Mouse (Mus musculus) cerebellum, adult (tissue): Measurements from ENCODE around the gene Cyp2w1.
"Not testable (repeated sequence)": the region's sequence is repeated elsewhere in the genome, so short reads cannot be mapped to it uniquely, and the experiment has no call there.

ENCODE experiments used
- ATAC-seq: cut with Nextera tagmentation; 2 replicates; pipeline ENCODE4 v1.9.2; 2017; ENCODE audit warnings: mild to moderate bottlenecking, moderate library complexity, mixed read lengths; ENCODE audit not compliant: insufficient number of reproducible peaks, low FRiP score, low TSS enrichment

Cyp2w1 gene

DNA sequence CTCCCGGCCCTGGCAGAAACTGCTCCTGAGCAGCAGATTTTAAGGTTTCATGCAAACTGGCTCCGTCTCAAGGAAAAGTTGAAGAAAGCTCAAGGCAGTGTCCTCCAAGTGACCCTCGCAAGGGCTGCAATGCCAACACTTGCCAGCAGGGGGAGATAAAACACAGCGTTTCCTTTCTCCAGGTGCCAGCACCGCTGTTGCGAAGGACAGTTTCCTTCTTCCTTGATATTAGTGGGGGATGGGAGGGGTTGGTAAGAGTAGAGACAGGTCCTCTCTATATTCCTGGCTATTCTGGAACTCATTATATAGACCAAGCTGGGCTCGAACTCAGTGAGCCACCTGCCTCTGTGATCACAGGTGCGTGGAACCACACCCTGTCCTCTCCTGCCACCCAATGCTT, 20.7 kb upstream of the Cyp2w1 start:
- no peak for ATAC-seq

- no peak for ATAC-seq
These were observed 19.7 kb upstream of the Cyp2w1 start for GRCm38 (mm10) chr5:139332590-139333272.

DNA sequence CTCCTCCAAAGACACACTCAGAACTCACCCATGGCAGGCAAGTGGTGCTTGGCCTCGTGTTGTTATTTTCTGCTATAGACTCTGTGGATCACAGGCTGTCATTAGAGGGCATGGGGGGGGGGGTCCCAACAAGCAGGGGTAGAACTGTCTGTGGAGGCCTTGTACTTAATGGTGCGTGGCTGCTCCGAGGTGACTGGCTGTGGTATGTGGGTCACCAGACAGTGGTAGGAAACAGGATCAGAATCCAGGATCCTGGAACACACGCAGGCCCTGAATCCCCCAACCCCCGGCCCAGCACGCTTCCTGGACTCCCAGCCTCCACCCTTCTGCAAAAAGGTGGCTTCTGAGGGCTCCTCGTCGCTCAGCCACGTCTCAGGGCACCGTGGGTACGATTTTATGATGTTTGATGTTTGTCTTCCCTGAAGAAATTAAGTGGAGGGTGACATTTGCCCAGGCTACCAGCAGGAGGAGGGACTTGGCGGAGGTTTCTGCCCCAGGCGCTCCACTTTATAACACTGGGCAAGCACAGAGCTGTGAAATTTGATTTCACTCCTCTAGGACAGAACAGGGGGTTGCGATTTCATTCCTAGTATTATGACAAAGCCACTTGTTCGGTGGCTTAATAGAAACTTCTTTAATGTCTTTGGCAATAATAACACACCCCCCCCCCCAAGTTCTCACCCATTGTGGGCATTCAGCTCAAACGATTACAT, 19.0 kb upstream of the Cyp2w1 start:
- ATAC-seq: no peak

DNA sequence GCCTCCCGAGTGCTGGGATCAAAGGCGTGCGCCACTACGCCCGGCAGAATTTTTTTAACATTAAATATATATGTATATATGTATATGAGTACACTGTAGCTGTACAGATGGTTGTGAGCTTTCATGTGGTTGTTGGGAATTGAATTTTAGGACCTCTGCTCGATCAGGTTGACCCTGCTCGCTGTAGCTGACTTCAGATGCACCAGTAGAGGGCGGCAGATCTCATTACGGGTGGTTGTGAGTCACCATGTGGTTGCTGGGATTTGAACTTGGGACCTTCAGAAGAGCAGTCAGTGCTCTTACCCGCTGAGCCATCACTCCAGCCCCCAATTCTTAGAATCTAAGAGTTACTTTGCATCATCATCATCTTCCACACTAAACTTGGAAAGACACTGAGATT, 18.0 kb upstream of the Cyp2w1 start:
- ATAC-seq: not testable (repeated sequence)

GRCm38 (mm10) chr5:139335634-139336033, 16.8 kb upstream of the Cyp2w1 start:
- ATAC-seq: no peak

DNA sequence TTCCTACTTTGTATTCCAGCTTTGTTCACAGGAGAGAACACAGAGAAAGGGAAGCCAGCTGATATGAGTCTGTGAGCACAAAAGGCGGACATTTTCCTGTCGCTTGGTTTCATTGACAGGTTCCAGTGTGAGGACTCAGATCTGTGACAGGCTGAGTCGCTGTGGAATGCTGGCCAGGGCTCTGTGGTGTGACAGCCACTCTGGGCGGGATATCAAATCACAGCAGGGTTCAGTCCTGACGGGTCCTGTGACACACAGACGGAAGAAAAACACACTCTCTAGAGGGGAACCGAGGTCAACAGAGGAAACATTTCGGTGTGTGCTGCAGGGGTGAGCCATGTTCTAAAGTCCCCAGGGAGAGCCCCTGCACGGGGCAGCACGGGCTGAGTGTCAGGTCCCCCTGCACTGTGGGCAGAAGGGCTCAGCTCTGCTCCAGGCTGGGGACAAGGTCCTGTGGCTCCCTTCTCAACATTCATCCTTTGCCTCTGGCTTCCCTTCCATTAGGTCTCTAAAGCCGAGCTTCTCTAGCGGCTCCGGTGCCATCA, 14.5 kb upstream of the Cyp2w1 start:
- 0 out of 2 replicates have a peak, but pooled peaks have one; percentile 46 for ATAC-seq

DNA sequence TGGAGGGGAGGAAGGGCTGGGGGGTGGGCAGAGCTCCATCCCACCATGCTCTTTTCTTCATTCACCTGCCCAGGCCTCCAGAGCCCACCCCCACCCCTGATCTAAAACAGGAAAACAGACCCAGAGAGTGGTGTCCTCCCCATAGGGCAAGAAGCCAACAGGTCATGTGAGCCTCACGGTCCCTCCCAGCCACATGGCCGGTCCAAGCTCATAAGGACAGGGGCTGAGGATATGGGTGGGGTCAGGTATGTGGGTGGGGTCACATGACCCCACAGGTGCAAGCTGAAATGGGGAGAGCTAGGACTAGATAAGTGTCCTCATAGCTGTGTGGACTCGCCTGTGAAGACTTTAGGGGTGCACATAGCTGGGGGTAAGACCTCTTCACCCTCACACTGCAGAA, 14.0 kb upstream of the Cyp2w1 start:
- ATAC-seq: no peak

GRCm38 (mm10) chr5:139338891-139339290, 13.5 kb upstream of the Cyp2w1 start:
- ATAC-seq: no peak

- peak; percentile 54; the same call in 1 of the 2 replicates for ATAC-seq
These were observed 8.3 kb upstream of the Cyp2w1 start for GRCm38 (mm10) chr5:139344021-139344686.

DNA sequence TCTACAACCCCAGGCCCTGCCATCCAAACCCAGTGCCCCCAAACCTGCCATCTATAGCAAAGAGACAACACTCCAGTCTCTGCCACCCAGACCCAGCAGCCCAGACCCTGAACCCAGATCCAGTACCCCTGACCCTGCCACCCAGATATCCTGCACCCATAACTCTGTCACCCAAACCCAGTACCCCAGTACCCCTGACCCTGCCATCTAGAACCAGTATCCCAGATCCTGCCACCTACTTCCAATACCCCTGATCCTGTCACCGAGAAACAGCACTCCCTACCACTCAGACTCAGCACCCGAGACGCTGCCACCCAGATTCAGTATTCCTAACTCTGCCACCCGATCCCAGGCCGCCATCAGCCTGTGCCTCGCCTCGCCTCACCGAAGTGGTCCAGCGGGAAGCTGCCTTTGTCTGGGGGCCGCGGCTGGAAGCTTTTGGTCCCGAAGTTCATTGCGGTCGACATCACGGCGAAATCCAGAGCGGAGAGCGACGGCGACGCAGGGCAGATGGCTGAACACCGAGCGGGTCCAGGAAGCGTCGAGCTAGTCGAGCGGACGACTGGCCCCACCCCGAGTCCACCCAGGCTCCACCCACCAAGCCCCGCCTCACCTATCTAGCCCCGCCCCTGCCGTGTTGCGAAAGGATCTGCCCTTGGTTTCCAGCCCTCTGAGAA, 7.6 kb upstream of the Cyp2w1 start:
- ATAC-seq: peak; percentile 88

GRCm38 (mm10) chr5:139345364-139345714, 7.1 kb upstream of the Cyp2w1 start:
- 0 out of 2 replicates have a peak, but pooled peaks have one; percentile 16 for ATAC-seq

DNA sequence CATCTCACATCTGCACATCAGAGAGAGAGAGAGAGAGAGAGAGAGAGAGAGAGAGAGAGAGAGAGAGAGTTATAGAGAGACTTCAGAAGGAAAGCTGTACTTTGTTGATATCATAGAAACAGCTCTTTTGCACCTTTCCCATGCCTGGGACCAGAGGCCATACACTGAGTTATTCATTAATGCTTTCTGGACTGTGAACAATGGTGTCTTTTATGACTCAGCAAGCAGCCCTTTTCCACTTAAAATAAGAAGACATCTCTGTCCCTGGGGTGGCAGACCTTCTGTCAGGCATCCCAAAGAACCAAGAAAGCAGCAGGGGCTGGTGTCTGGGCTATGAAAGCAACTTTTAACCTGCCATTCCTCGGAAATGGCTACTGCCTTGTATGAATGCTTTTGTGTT, 5.2 kb upstream of the Cyp2w1 start:
- no peak for ATAC-seq

- no peak for ATAC-seq
These were observed 2.7 kb upstream of the Cyp2w1 start for GRCm38 (mm10) chr5:139349713-139350112.

GRCm38 (mm10) chr5:139351134-139351533, 1.3 kb upstream of the Cyp2w1 start, which contains the start of gene Cox19:
TSS of gene Cox19 (minus strand) at chr5:139351418.
- no peak for ATAC-seq

GRCm38 (mm10) chr5:139351628-139352027, 789 bp upstream of the Cyp2w1 start:
- ATAC-seq: no peak

- no peak for ATAC-seq
These were observed 1.1 kb downstream of the Cyp2w1 start for GRCm38 (mm10) chr5:139353496-139353895.

GRCm38 (mm10) chr5:139353946-139354345, 1.5 kb downstream of the Cyp2w1 start:
- no peak for ATAC-seq

DNA sequence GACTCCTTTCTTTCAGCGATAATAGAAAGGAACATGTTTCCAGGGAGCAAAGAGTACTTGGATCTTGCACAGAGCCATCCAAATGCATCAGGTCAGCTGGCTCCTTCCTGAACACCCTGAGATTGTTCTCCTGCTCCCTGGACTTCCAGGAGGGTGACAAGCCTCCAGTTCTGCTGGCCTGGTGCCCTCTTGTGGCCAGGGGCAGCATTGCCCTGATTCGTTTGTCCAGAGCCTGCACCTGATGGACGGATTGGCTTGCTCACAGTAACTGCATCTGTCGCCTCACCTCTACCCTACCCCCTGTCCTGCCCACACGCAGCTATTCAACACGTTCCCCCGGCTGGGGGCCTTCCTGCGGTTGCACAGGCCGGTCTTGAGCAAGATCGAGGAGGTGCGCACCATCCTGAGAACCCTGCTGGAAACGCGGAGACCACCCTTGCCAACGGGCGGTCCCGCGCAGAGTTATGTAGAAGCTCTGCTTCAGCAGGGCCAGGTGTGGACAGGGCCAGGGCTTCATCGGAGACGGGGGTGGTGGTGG, 2.9 kb downstream of the Cyp2w1 start:
- peak; percentile 43; the same call in 1 of the 2 replicates for ATAC-seq

- 0 out of 2 replicates have a peak, but pooled peaks have one; percentile 32 for ATAC-seq
These were observed 6.2 kb downstream of the Cyp2w1 start for GRCm38 (mm10) chr5:139358653-139359052.

- ATAC-seq: no peak
These were observed 6.8 kb downstream of the Cyp2w1 start for GRCm38 (mm10) chr5:139359244-139359643.
